Mouse (Mus musculus): ENCODE measurements around the gene Scd3. TPM values are rescaled to one million over a fixed set of nuclear protein-coding genes. Genes with fewer than 3 reads are reported as not detected.
A peak's percentile ranks its signal among the peaks of the same experiment; 100 is the strongest.
"Not testable (repeated sequence)": the region's sequence is repeated elsewhere in the genome, so short reads cannot be mapped to it uniquely, and the experiment has no call there.

Scd3 gene
- polyA plus RNA-seq, 1 experiment from 2014 or later = 0.64 TPM

DNA sequence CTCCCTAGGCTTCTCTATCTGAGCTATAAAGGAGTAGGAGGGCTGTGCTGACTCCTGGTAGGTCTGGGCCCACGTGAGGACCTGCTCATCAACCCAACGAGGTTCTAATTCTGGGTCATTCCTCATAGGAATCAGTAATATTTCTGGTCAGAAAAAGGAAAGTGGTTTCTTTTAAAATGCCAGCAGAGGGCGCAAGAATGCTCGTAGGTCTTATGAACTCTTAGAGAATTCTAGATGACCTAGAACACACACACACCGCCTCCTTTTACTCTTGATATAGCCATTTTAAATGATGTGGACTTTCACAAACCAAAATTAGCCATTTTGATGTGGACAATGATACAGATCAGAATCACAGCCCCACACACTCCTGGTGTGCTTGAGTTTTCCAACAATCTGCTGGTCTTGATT lies 42.7 kb downstream of the Scd3 start:
- Histone ChIP-seq H3K27ac (peak overlapping the region; percentile 91; the same call in 1 of the 2 replicates), H3K27me3 (no peaks in the 10 kb centered on the region), H3K4me3 (peak overlapping the region; percentile 4; the same call in 1 of the 2 replicates), H3K9me3 (no peaks in the 10 kb centered on the region), H3K4me2 (peak overlapping the region; percentile 71), H3K4me1 (peaks cover 26% of the 10 kb centered on the region), H3K36me3 (no peaks in the 10 kb centered on the region), H3K9ac (no peak overlapping the region)
- ATAC-seq (ENCODE audit: borderline replicate concordance, extremely low read depth, low FRiP score, low TSS enrichment) = no peak
- WGBS = 6% methylated on average over 5 of the region's 5 CpGs

DNA sequence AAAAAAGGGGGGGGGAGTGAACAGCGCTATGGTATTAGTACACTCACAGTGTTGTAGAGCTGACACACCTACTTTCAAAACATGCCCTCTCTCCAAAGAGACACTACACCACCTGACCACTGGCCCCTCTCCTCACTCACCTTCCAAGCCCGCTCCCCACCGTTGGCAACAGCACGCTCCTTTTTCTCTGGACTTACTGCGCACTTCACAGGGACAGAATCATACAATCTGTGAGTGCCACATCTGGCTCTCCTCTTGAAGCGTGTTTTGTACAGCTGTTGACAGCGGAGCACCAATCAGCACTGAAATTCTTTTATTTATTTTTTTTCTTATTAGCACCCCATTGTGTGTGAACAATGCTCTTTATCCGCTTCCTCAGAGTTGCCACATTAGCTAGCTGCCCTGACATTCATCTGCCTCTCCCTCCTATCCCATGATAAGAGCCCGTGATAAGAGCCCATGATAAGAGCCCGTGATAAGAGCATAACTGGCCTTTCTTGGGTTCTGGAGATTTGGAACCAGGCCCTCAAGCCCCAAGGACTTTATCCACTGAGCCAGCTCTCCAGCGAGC lies 43.4 kb downstream of the Scd3 start:
- 24% methylated on average over 11 of the region's 11 CpGs for WGBS
- Histone ChIP-seq H3K27ac (peak overlapping the region; percentile 91; the same call in 1 of the 2 replicates), H3K36me3 (no peaks in the 10 kb centered on the region), H3K27me3 (no peaks in the 10 kb centered on the region), H3K9me3 (no peaks in the 10 kb centered on the region), H3K4me1 (peaks cover 26% of the 10 kb centered on the region), H3K4me2 (peak overlapping the region; percentile 71), H3K4me3 (peak overlapping the region; percentile 4; the same call in 1 of the 2 replicates), H3K9ac (no peak overlapping the region)
- no peak for ATAC-seq (ENCODE audit: borderline replicate concordance, extremely low read depth, low FRiP score, low TSS enrichment)

DNA sequence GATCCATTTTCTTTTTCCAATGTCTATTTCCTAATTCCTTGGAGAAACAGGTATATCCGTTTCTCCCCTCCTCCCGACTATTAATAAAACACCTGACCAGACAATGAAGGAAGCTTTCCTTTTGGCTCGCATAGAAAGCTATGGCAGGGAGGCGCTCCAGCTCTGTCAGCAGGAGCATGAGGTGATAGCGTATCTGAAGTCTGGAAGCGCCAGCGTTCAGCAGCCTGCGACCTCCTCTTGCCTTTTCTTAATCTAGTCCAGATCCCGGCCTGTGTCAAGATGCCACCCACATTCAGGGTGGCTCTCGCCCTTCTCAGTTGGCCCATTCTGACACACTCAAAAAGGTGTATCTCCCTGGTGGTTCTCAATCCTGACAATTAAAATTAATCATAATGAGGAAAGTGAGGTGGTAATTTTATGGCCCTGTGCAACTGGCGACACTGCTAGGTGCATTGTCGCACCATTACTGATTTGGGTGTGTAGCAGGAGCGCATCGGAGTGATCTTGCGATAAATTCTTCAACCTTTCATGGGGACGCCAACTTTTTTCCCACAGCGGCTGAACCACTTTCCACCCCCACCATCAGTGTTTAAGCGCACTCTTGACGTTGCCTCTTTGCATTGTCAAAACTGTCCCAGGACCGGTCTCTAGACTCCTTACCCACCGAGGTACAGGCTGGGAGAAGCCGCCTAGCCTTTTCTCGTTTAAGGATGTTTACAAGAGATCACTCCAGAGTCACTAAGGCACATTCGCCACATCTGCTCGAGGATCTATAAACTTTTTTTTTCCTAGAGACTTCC lies 44.4 kb downstream of the Scd3 start:
- H3K4me2 ChIP-seq = peak overlapping the region; percentile 71
- 3% methylated on average over 25 of the region's 25 CpGs for WGBS
- peak; percentile 6; the same call in 1 of the 2 replicates for ATAC-seq (ENCODE audit: borderline replicate concordance, extremely low read depth, low FRiP score, low TSS enrichment)
- H3K4me1 ChIP-seq = peaks cover 26% of the 10 kb centered on the region
- H3K36me3 ChIP-seq = no peaks in the 10 kb centered on the region
- H3K9ac ChIP-seq = peak overlapping the region; percentile 60
- H3K27ac ChIP-seq = peak overlapping the region; percentile 91
- peak overlapping the region; percentile 42 for H3K4me3 ChIP-seq
- H3K27me3 ChIP-seq = no peaks in the 10 kb centered on the region
- no peaks in the 10 kb centered on the region for H3K9me3 ChIP-seq

DNA sequence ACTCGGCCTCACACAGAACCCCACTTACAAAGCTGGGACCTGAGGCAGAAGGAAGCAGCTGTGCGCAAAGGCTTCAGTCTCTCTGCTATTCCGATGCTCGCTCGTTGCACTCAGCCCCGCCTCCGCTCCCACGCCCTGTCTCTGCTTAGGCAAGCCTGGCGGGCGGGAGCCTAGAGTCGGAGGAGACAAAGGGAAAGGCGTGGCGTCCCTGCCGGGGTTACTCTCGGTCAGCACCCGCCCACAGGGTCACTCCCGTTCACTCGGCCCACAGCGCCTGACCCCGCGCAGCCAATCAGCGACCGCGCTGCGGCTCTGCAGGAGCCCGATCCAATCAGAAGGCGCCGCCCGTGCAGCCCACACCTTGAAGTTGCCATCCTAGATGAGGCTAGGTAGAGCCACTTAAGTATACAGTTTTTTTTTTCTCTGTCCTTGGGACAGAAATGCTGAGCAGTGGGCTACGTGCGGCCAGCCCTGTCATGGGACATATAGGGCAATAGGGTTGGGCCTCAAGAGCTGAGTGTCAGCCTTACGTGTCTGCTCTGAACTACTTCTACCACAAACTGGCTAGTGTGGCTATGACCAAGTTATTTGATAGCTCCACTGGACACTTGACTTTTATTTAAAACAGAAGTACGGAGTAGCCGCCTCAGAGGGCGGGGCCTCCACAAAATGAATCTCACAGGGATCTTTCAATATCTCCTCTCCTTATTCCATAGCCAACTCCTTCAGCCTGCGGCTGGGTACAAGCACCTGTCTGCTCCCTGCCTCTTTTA lies 45.2 kb downstream of the Scd3 start:
- H3K4me1 ChIP-seq = peaks cover 26% of the 10 kb centered on the region
- peak overlapping the region; percentile 42 for H3K4me3 ChIP-seq
- H3K9ac ChIP-seq = peak overlapping the region; percentile 60
- H3K27ac ChIP-seq = peak overlapping the region; percentile 91
- H3K4me2 ChIP-seq = peak overlapping the region; percentile 71
- H3K36me3 ChIP-seq = no peaks in the 10 kb centered on the region
- 2% methylated on average over 36 of the region's 36 CpGs for WGBS
- ATAC-seq (ENCODE audit: borderline replicate concordance, extremely low read depth, low FRiP score, low TSS enrichment) = peak; percentile 98
- no peaks in the 10 kb centered on the region for H3K27me3 ChIP-seq
- no peaks in the 10 kb centered on the region for H3K9me3 ChIP-seq

DNA sequence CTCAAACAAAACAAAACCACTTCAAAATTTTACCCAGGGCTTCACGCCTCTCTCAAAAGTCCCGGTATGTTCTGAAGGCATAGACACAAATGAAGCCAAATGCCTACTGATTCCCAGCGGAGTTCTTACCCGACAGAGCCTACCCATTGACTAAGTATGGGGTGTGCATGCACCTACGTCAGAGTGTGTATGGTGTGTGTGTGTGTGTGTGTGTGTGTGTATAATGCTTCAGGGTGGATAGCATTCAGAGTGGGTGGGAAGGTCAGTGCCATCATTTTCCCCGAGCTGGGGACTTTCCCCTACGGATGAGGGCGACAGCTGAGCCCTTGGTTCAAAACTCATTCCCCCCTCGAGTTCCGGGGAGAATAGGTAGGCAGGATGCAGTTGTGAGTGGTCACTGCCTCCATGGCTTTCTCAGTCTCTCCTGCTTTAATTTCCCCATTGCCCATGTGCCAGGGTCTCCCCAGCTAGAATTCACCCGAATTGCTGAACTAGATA lies 45.8 kb downstream of the Scd3 start:
- Histone ChIP-seq H3K9me3 (no peaks in the 10 kb centered on the region), H3K4me2 (peak overlapping the region; percentile 71), H3K27ac (peak overlapping the region; percentile 91), H3K27me3 (no peaks in the 10 kb centered on the region), H3K36me3 (no peaks in the 10 kb centered on the region), H3K9ac (no peak overlapping the region), H3K4me3 (peak overlapping the region; percentile 42), H3K4me1 (peaks cover 26% of the 10 kb centered on the region)
- ATAC-seq (ENCODE audit: borderline replicate concordance, extremely low read depth, low FRiP score, low TSS enrichment) = peak; percentile 0; the same call in 1 of the 2 replicates
- WGBS = 45% methylated on average over 11 of the region's 11 CpGs

DNA sequence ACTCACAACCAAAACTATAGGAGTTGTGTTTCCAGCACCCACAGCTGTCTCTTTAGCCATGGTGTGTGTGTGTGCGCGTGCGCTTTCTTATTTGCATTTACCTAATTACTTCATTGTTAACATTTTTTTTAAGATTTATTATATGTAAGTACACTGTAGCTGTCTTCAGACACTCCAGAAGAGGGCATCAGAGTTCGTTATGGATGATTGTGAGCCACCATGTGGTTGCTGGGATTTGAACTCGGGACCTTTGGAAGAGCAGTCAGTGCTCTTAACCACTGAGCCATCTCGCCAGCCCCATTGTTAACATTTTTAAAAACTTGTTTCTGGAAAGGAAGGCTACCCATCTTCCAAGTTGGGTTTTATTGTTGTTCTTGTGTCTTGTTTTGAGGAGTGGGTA lies 48.1 kb downstream of the Scd3 start:
- H3K9me3 ChIP-seq; H3K4me3 ChIP-seq; H3K36me3 ChIP-seq; H3K4me2 ChIP-seq; H3K27ac ChIP-seq; ATAC-seq (ENCODE audit: borderline replicate concordance, extremely low read depth, low FRiP score, low TSS enrichment); H3K9ac ChIP-seq; H3K27me3 ChIP-seq: not testable (repeated sequence)
- peaks cover 23% of the 10 kb centered on the region for H3K4me1 ChIP-seq
- 88% methylated on average over 6 of the region's 6 CpGs for WGBS

DNA sequence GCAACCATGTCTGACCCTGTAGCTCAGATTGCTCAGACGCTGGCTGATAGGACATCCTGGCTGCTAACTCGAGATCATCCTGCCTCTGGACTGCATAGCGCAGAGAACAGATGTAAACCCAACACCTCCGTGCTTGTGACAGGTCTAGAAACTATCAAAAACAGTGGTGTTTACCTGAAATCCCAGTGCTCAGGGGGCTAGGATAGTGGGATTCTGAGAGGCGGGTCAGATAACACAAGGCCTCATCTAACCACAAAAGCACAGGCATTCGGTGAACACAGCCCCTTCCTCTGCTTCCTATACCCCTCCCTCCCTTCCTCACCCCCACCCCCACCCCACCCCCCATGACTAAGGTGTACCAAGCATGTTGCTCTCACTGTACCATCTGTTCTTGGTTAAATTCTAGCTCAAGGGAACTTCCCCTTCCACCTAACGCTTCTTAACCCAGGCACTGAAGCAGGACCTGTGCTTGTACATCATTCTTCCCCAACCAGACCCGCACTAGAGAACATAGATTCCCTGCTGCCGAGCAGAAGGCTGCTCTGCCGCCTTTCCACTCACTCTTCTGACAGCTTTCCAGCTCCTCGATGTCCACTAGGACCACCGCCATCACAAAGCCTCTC lies 49.0 kb downstream of the Scd3 start:
- ATAC-seq (ENCODE audit: borderline replicate concordance, extremely low read depth, low FRiP score, low TSS enrichment) = no peak
- H3K9ac ChIP-seq = no peak overlapping the region
- no peaks in the 10 kb centered on the region for H3K27me3 ChIP-seq
- peaks cover 14% of the 10 kb centered on the region for H3K4me1 ChIP-seq
- H3K27ac ChIP-seq = no peak overlapping the region
- H3K9me3 ChIP-seq = no peaks in the 10 kb centered on the region
- H3K4me2 ChIP-seq = no peak overlapping the region
- no peak overlapping the region for H3K4me3 ChIP-seq
- 52% methylated on average over 12 of the region's 12 CpGs for WGBS
- H3K36me3 ChIP-seq = no peaks in the 10 kb centered on the region

DNA sequence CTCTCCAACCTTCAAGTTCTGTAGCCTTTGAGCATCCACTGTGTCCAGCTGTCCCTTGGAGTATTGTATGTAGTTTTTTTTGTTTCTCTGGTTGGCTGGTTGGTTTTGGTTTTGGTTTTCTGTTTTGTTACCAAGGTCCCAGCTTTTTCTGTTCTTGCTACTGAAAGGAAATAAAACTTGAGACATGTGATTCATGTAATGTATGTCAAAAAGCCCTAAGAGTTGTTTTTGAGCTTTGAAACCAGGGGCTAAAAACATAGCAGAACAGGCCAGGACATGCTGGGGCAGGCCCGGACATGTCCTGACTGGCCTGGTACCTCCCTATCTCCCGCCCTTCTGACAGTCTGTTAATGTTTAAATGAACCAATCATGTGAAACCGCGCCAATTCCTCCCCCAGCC lies 51.0 kb downstream of the Scd3 start:
- H3K9me3 ChIP-seq; H3K27ac ChIP-seq; H3K9ac ChIP-seq; H3K4me2 ChIP-seq; H3K27me3 ChIP-seq; H3K4me1 ChIP-seq; H3K4me3 ChIP-seq; H3K36me3 ChIP-seq; ATAC-seq (ENCODE audit: borderline replicate concordance, extremely low read depth, low FRiP score, low TSS enrichment): not testable (repeated sequence)
- 78% methylated on average over 4 of the region's 4 CpGs for WGBS

DNA sequence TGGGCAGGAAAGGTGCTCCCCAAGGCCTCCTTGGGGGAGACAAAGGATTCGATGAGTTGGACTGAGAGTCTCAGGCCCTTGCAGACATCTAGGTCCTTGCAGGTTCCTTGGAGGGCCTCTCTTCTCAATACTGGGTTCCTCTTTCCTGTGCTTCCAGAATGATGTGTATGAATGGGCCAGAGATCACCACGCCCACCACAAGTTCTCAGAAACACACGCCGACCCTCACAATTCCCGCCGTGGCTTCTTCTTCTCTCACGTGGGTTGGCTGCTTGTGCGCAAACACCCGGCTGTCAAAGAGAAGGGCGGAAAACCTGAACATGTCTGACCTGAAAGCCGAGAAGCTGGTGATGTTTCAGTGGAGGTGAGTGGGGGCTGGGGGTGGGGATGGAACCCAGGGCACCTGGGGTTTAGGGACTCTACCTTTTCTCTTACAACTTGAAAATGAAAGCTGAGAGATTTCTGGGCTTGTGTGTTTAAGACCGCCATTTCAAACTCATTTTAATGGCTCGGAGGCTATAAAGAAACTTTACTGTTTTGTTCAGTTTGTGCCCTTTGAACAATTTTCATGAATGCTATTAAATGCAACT lies 54.4 kb downstream of the Scd3 start:
- Histone ChIP-seq H3K27ac (no peak overlapping the region), H3K4me3 (no peak overlapping the region), H3K36me3 (no peaks in the 10 kb centered on the region), H3K4me1 (no peaks in the 10 kb centered on the region), H3K4me2 (no peak overlapping the region), H3K9me3 (no peaks in the 10 kb centered on the region), H3K9ac (no peak overlapping the region), H3K27me3 (no peaks in the 10 kb centered on the region)
- no peak for ATAC-seq (ENCODE audit: borderline replicate concordance, extremely low read depth, low FRiP score, low TSS enrichment)
- 83% methylated on average over 13 of the region's 13 CpGs for WGBS

DNA sequence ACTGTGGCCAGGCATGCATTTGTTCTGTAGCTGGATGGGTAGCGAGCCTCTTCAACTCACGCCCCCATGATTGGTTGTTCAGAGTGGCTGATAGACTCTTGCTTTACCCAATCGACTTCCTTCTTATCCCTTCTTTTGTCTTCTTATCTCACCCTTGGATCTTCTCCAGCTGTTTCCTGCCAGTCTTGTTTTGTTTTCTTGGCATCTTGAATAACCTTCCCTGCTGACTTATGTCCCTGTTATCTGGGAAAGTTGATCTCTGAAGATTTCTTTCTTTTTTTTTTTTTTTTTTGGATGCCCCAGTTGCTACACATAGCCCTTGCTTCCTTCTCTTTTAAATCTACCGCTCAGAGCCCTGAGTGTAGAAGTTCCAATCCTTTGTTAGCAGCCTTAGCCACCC lies 56.4 kb downstream of the Scd3 start:
- WGBS = 66% methylated on average over 4 of the region's 4 CpGs
- no peak overlapping the region for H3K4me2 ChIP-seq
- no peak overlapping the region for H3K9ac ChIP-seq
- no peak overlapping the region for H3K4me3 ChIP-seq
- ATAC-seq (ENCODE audit: borderline replicate concordance, extremely low read depth, low FRiP score, low TSS enrichment) = no peak
- no peaks in the 10 kb centered on the region for H3K27me3 ChIP-seq
- no peaks in the 10 kb centered on the region for H3K4me1 ChIP-seq
- no peaks in the 10 kb centered on the region for H3K36me3 ChIP-seq
- no peak overlapping the region for H3K27ac ChIP-seq
- no peaks in the 10 kb centered on the region for H3K9me3 ChIP-seq

DNA sequence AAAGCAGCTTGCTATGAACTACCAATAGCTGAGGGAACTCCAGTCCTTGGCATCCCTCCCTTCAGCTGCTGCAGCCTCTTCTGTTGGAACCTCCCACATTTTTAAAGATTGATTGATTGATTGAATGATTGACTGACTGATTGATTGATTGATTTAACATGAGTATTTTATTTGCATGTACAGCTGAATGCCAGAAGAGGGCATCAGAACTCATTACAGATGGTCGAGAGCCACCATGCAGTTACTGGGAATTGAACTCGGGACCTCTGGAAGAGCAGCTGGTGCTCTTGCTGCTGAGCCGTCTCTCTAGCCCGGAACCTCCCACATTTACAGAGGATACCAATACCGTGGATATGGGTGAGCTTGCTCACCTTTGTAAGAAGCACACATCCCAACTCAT lies 57.4 kb downstream of the Scd3 start:
- Histone ChIP-seq H3K4me1 (no peaks in the 10 kb centered on the region), H3K9me3 (no peaks in the 10 kb centered on the region), H3K4me3 (no peak overlapping the region), H3K4me2 (no peak overlapping the region), H3K27me3 (no peaks in the 10 kb centered on the region), H3K27ac (no peak overlapping the region), H3K9ac (no peak overlapping the region), H3K36me3 (no peaks in the 10 kb centered on the region)
- no peak for ATAC-seq (ENCODE audit: borderline replicate concordance, extremely low read depth, low FRiP score, low TSS enrichment)
- WGBS = 76% methylated on average over 5 of the region's 5 CpGs

Data from lung, embryonic 15.5 days (tissue).